10 mouse cellular contexts compared by ENCODE assay signal in the genomic region with DNA sequence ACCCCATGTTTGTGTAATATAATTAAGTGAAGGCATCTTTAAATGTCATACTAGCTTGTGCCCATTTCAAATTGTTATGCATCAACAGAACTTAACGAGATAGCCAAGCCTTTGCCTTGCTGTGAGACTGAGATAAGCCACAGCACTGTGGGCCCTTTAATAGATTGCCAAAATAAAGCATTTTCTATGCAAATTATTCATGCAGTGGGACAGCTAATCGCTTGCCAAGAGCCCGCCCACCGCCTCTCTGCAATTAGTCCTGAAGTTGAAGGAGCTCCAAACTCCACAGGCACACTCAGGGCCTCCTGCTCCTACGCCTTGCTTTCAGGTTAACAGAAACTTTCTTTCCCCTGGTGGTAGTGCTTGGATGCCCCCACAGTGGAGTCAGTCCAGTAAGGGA. TPM values are rescaled to one million over a fixed set of nuclear protein-coding genes. Genes with fewer than 3 reads are reported as not detected.
DNase-seq lines count a peak whose midpoint lies in the region; ATAC-seq lines count a peak whose summit lies in the region.
"Had no signal": no experiment of that assay in that cellular context is flagged by ENCODE, and none has a peak within 500 bp of the region (broad histone marks: within the 10 kb centered on the region; RNA-seq: fewer than 3 reads in every experiment).

No protein-coding gene starts in this region.

- H3K9me3 ChIP-seq in midbrain, embryonic 13.5 days = no peaks in the 10 kb centered on the region
- no peaks in the 10 kb centered on the region for H3K9me3 ChIP-seq in midbrain, embryonic 11.5 days (ENCODE audit: control insufficient read depth, low read length)
- no peaks in the 10 kb centered on the region for H3K9me3 ChIP-seq in stomach, embryonic 14.5 days (ENCODE audit: control insufficient read depth, low read depth, low read length)

- peaks cover 30% of the 10 kb centered on the region for H3K4me1 ChIP-seq in midbrain, embryonic 13.5 days (replicated peaks)
- peaks cover 7% of the 10 kb centered on the region for H3K4me1 ChIP-seq in midbrain, embryonic 11.5 days (ENCODE audit: control insufficient read depth, insufficient read depth, low read length)
- no peaks in the 10 kb centered on the region for H3K4me1 ChIP-seq in stomach, embryonic 14.5 days (ENCODE audit: control insufficient read depth, insufficient read depth, low read length)

- intact Hi-C loops in left cerebral cortex, postnatal 4 days (cut with DNase I) = no loop called here

- H3K4me3 ChIP-seq in midbrain, embryonic 13.5 days (replicated peaks) = no peak overlapping the region
- H3K4me3 ChIP-seq in midbrain, embryonic 11.5 days (ENCODE audit: low read depth, low read length) = no peak overlapping the region
- no peak overlapping the region for H3K4me3 ChIP-seq in stomach, embryonic 14.5 days (ENCODE audit: low read depth, low read length)

- no peak overlapping the region for H3K4me2 ChIP-seq in midbrain, embryonic 13.5 days (replicated peaks)
- H3K4me2 ChIP-seq in midbrain, embryonic 11.5 days = no peak overlapping the region
- H3K4me2 ChIP-seq in stomach, embryonic 14.5 days (replicated peaks; ENCODE audit: low read depth, low read length) = no peak overlapping the region

- no peaks in the 10 kb centered on the region for H3K27me3 ChIP-seq in midbrain, embryonic 13.5 days
- H3K27me3 ChIP-seq in midbrain, embryonic 11.5 days (ENCODE audit: control insufficient read depth, insufficient read depth, low read length) = no peaks in the 10 kb centered on the region
- H3K27me3 ChIP-seq in stomach, embryonic 14.5 days (ENCODE audit: control insufficient read depth, insufficient read depth, low read length) = no peaks in the 10 kb centered on the region

- ATAC-seq in midbrain, embryonic 13.5 days = peak; percentile 38; the same call in 1 of the 2 replicates
- no peak for ATAC-seq in midbrain, embryonic 11.5 days (ENCODE audit: low FRiP score)
- peak; percentile 93 for ATAC-seq in frontal cortex, adult (ENCODE audit: low TSS enrichment)
- ATAC-seq in stomach, embryonic 14.5 days (ENCODE audit: insufficient number of reproducible peaks, insufficient read depth, low FRiP score, low read depth) = peak; percentile 46; the same call in 1 of the 2 replicates
- ATAC-seq: Patski had no signal

- peak overlapping the region; percentile 20; the same call in 1 of the 2 replicates for H3K27ac ChIP-seq in midbrain, embryonic 13.5 days
- no peak overlapping the region for H3K27ac ChIP-seq in midbrain, embryonic 11.5 days (ENCODE audit: low read depth, low read length)
- no peak overlapping the region for H3K27ac ChIP-seq in stomach, embryonic 14.5 days (ENCODE audit: low read length)
- H3K27ac ChIP-seq: macrophage had no signal

- 53% methylated on average over 5 of the region's 5 CpGs for WGBS in midbrain, embryonic 13.5 days
- 76% methylated on average over 5 of the region's 5 CpGs for WGBS in midbrain, embryonic 11.5 days
- WGBS in stomach, embryonic 14.5 days = 75% methylated on average over 5 of the region's 5 CpGs

- DNase-seq in midbrain, embryonic 11.5 days (ENCODE audit: low spot score, missing footprints) = no peak
- DNase-seq in left cerebral cortex, postnatal 4 days = peak; percentile 61
- DNase-seq in B cell, adult 2 months = no peak
- no peak for DNase-seq in kidney, postnatal 25 days
- no peak for DNase-seq in adrenal gland, adult 2 months

- H3K9ac ChIP-seq in midbrain, embryonic 13.5 days (replicated peaks) = no peak overlapping the region
- H3K9ac ChIP-seq in midbrain, embryonic 11.5 days (ENCODE audit: low read length) = no peak overlapping the region
- no peak overlapping the region for H3K9ac ChIP-seq in stomach, embryonic 14.5 days (replicated peaks; ENCODE audit: low read depth, low read length)

- no peaks in the 10 kb centered on the region for H3K36me3 ChIP-seq in midbrain, embryonic 13.5 days
- H3K36me3 ChIP-seq in midbrain, embryonic 11.5 days (ENCODE audit: control insufficient read depth, insufficient read depth, low read length) = no peaks in the 10 kb centered on the region
- H3K36me3 ChIP-seq in stomach, embryonic 14.5 days (ENCODE audit: control insufficient read depth, insufficient read depth, low read length) = no peaks in the 10 kb centered on the region

RNA-seq across cellular contexts. Expression of a gene that starts 27.9 kb away (rescaled TPM):
- polyA plus RNA-seq in midbrain, embryonic 13.5 days (2015; fragmentation: Nextera tagmentation; extraction: Ambion mirVana) = 30.6 and 34.0 TPM in 2 replicates
- 21.3 and 22.7 TPM in 2 replicates for polyA plus RNA-seq in midbrain, embryonic 11.5 days (2014; fragmentation: Nextera tagmentation; extraction: Ambion mirVana)
- total RNA-seq in left cerebral cortex, postnatal 4 days (2021) = 10 to 100 TPM; 37.8 to 39.4 TPM
- polyA plus RNA-seq in stomach, embryonic 14.5 days (2014; fragmentation: Nextera tagmentation; extraction: Ambion mirVana) = 3.8 and 5.4 TPM in 2 replicates
- 10 to 100 TPM; 39.6 to 63.7 TPM for total RNA-seq in adrenal gland, adult 2 months (2021)
- polyA plus RNA-seq in adrenal gland, adult 2 months (2012; rRNA removed) = 98.5 and 106 TPM in 2 replicates
